Comparison of ENCODE assay signal across 20 mouse cellular contexts in genomic region chr7:79333419-79333818, GRCm38 (mm10). TPM values are rescaled to one million over a fixed set of nuclear protein-coding genes. Genes with fewer than 3 reads are reported as not detected.
DNase-seq lines count a peak whose midpoint lies in the region; ATAC-seq and TF ChIP-seq lines count a peak whose summit lies in the region.
"Had no signal": no experiment of that assay in that cellular context is flagged by ENCODE, and none has a peak within 500 bp of the region (broad histone marks: within the 10 kb centered on the region; RNA-seq: fewer than 3 reads in every experiment).

No protein-coding gene starts in this region.

- no peak for ATAC-seq in stomach, embryonic 15.5 days (ENCODE audit: insufficient read depth, low FRiP score, low read depth)
- ATAC-seq in stomach, postnatal 0 days (ENCODE audit: low FRiP score, low TSS enrichment), result peak; percentile 32; the same call in 1 of the 2 replicates
- ATAC-seq: forebrain, embryonic 13.5 days; forebrain, embryonic 15.5 days had no signal

- H3K4me1 ChIP-seq in stomach, embryonic 15.5 days, result no peaks in the 10 kb centered on the region
- no peaks in the 10 kb centered on the region for H3K4me1 ChIP-seq in stomach, postnatal 0 days (replicated peaks; ENCODE audit: control insufficient read depth, insufficient read depth)
- H3K4me1 ChIP-seq: embryonic facial prominence, embryonic 10.5 days; embryonic facial prominence, embryonic 12.5 days; forebrain, embryonic 15.5 days had no signal

- no peaks in the 10 kb centered on the region for H3K9me3 ChIP-seq in stomach, embryonic 15.5 days
- no peaks in the 10 kb centered on the region for H3K9me3 ChIP-seq in stomach, postnatal 0 days (ENCODE audit: control insufficient read depth, low read length)
- H3K9me3 ChIP-seq: embryonic facial prominence, embryonic 10.5 days; embryonic facial prominence, embryonic 12.5 days; forebrain, embryonic 13.5 days; forebrain, embryonic 15.5 days had no signal

- no peak overlapping the region for H3K4me2 ChIP-seq in stomach, embryonic 15.5 days
- H3K4me2 ChIP-seq in stomach, postnatal 0 days (replicated peaks; ENCODE audit: low read depth), result no peak overlapping the region
- H3K4me2 ChIP-seq: embryonic facial prominence, embryonic 12.5 days; forebrain, embryonic 13.5 days; forebrain, embryonic 15.5 days had no signal

- 38% methylated on average over 3 of the region's 3 CpGs for WGBS in stomach, embryonic 15.5 days
- WGBS in stomach, postnatal 0 days, result 38% methylated on average over 3 of the region's 3 CpGs

- H3K27ac ChIP-seq in stomach, embryonic 15.5 days, result peak overlapping the region; percentile 38
- H3K27ac ChIP-seq in stomach, postnatal 0 days (replicated peaks), result peak overlapping the region; percentile 70
- H3K27ac ChIP-seq: embryonic facial prominence, embryonic 10.5 days; embryonic facial prominence, embryonic 12.5 days; forebrain, embryonic 13.5 days; forebrain, embryonic 15.5 days had no signal

- H3K9ac ChIP-seq in stomach, embryonic 15.5 days, result no peak overlapping the region
- H3K9ac ChIP-seq in stomach, postnatal 0 days (ENCODE audit: low read length), result no peak overlapping the region
- H3K9ac ChIP-seq: embryonic facial prominence, embryonic 12.5 days; forebrain, embryonic 13.5 days; forebrain, embryonic 15.5 days had no signal

- no peaks in the 10 kb centered on the region for H3K27me3 ChIP-seq in stomach, embryonic 15.5 days (replicated peaks)
- no peaks in the 10 kb centered on the region for H3K27me3 ChIP-seq in stomach, postnatal 0 days (ENCODE audit: control insufficient read depth, insufficient read depth, low read length)
- H3K27me3 ChIP-seq: embryonic facial prominence, embryonic 12.5 days; forebrain, embryonic 13.5 days; forebrain, embryonic 15.5 days had no signal

- no peak overlapping the region for H3K4me3 ChIP-seq in stomach, embryonic 15.5 days (replicated peaks)
- H3K4me3 ChIP-seq in stomach, postnatal 0 days (ENCODE audit: low read depth, low read length), result no peak overlapping the region
- H3K4me3 ChIP-seq: embryonic facial prominence, embryonic 10.5 days; embryonic facial prominence, embryonic 12.5 days; forebrain, embryonic 13.5 days; forebrain, embryonic 15.5 days had no signal

- TF ChIP-seq EP300 in stomach, postnatal 0 days (optimal IDR thresholded peaks at IDR 0.05), result peak; percentile 48

- DNase-seq in lung, postnatal 36 days, result peak; percentile 45
- no peak for DNase-seq in lung, postnatal 25 days (ENCODE audit: low spot score)
- DNase-seq in stomach, postnatal 0 days (ENCODE audit: low spot score), result no peak
- no peak for DNase-seq in embryo, embryonic 10.5 days (ENCODE audit: low spot score)
- no peak for DNase-seq in layer of hippocampus, adult 18-20 months (ENCODE audit: low spot score in 2 of 2)
- DNase-seq: adrenal gland, adult 2 months; adrenal gland, postnatal 10 days; adrenal gland, postnatal 25 days; cerebellum, adult 11 months; cerebellum, adult 18-20 months; cerebellum, adult 8-10 months; cerebellum, adult 9-11 months; cerebellum, postnatal 14 days; cerebellum, postnatal 36 days had no signal

- 0 out of 2 replicates have a peak, but pooled peaks cover 5% of the 10 kb centered on the region for H3K36me3 ChIP-seq in stomach, embryonic 15.5 days
- peaks cover 4% of the 10 kb centered on the region; the same call in 1 of the 2 replicates for H3K36me3 ChIP-seq in stomach, postnatal 0 days (ENCODE audit: control insufficient read depth, insufficient read depth, low read length)

- no peak for TF ChIP-seq CTCF in stomach, postnatal 0 days (IDR thresholded peaks at IDR 0.05; ENCODE audit: low read depth)

RNA-seq across cellular contexts. Expression of gene Rlbp1, which starts 53.4 kb away (rescaled TPM):
- polyA plus RNA-seq in stomach, embryonic 15.5 days (2015; fragmentation: Nextera tagmentation; extraction: Ambion mirVana), result 0.28 and 0.80 TPM in 2 replicates
- polyA plus RNA-seq in stomach, postnatal 0 days (2015; fragmentation: Nextera tagmentation; extraction: Ambion mirVana), result 0.16 and 0.28 TPM in 2 replicates
- 10 to 100 TPM; 22.4 to 23.9 TPM for total RNA-seq in layer of hippocampus, adult 18-20 months (2021)
- total RNA-seq: adrenal gland, adult 2 months; adrenal gland, postnatal 10 days; common myeloid progenitor, adult 5-6 weeks had no signal

RNA-seq across cellular contexts. Expression of gene Fanci, which starts 58.3 kb away (rescaled TPM):
- 7.8 and 9.7 TPM in 2 replicates for polyA plus RNA-seq in stomach, embryonic 15.5 days (2015; fragmentation: Nextera tagmentation; extraction: Ambion mirVana)
- 1.4 and 1.8 TPM in 2 replicates for polyA plus RNA-seq in stomach, postnatal 0 days (2015; fragmentation: Nextera tagmentation; extraction: Ambion mirVana)
- under 1 TPM; 0.27 to 0.33 TPM for total RNA-seq in layer of hippocampus, adult 18-20 months (2021)
